Mouse (Mus musculus) adrenal gland, adult 18-20 months (tissue): ENCODE measurements around the gene Rtl1. TPM values are rescaled to one million over a fixed set of nuclear protein-coding genes. Genes with fewer than 3 reads are reported as not detected.

Source experiments
- DNase-seq, 2 experiments: peaks; one replicate each; pipeline ENCODE4 v3.0.0; 2021 to 2022; ENCODE audit warnings: low spot score in 2 of 2
- long read RNA-seq, 2 experiments: library from polyadenylated mRNA; stranded (forward); transcript quantifications; one replicate each; pipeline ENCODE4 v2.0.0; 2021
- total RNA-seq, 2 experiments: library from RNA; stranded (reverse); gene quantifications; 1 replicate in 1 of 2; 2 replicates in 1 of 2; pipeline ENCODE4 v1.2.3; 2021

Rtl1 gene
- total RNA-seq, result 1 to 10 TPM; 4.0 to 5.7 TPM
- long read RNA-seq, experiment 1, result 0 reads
- long read RNA-seq, experiment 2, partial matches to known transcripts, result 0 of 1 reads
- long read RNA-seq, experiment 2, other reads (novel, unspliced or antisense), result 1 of 1 reads

DNA sequence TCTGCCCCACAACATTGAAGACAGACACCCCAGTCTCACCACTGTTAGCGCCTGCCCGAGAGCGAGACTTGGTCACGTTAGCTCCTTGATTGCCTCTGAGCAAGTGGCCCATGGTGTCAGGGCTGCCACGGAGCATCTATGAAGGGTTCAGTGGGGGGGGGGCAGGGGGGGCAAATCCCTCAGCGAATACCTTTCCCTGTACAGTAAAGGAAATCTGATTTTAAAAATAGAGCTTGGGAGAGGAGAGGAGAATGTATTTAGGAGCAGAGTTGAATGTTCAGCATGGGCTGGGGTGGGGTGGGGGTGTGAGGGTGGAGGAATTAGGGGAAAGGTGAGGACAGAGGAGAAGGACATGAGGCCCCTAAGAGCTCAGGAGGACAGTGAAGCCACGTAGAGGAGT, at the start of gene Rtl1:
Gene Rtl1, minus strand, starts transcription at position 101 of the 400 bp plus-strand sequence.
- DNase-seq, result no peak

DNA sequence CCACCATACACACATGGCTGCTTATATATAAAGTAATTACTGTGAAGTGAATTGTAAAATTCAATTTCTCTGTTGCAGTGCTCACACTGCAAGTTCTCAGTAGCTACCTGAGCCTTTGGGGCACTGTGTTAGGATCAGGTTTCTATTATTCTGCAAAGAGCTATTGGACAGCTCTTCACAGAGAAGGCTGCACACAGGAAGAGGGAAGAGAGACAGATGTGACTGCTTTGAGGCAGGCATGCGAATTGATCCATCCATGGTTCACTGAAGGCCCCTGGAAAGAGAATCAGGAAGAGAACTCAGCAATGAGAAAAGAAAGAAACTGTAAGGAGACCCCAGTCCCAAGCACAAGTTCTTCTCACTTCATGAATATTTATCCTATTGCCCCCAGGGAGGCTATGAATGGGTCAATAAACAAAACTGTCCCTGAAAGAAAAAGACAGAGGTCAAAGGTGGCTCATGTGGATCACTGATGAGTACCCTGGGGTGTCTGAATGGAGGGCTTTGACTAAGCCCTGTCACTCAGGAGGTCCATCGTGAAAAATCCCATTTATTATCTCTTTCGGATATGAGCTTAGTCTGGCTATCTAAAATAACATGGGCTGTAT, 40.5 kb upstream of the Rtl1 start:
- DNase-seq, result no peak

DNA sequence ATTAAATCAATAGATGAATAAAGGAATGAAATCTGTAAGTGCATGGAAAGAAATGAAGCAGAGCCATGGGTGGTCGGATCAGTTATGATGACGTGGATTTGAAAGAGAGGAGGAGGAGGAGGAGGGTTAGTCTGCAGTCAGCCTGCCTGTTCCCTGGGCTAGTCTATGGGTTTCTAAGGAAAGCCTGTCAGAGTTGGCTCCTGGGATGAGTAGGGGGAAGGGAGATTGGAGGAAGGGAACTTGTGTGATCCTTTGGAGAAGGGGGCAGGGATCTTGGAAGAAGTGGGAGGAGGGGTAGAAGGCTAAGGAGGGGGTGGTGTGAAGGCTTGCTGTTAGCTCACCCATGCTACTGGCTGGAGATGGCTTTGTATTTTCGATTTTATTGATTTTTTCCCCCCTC, 31.9 kb upstream of the Rtl1 start:
- DNase-seq, result no peak

DNA sequence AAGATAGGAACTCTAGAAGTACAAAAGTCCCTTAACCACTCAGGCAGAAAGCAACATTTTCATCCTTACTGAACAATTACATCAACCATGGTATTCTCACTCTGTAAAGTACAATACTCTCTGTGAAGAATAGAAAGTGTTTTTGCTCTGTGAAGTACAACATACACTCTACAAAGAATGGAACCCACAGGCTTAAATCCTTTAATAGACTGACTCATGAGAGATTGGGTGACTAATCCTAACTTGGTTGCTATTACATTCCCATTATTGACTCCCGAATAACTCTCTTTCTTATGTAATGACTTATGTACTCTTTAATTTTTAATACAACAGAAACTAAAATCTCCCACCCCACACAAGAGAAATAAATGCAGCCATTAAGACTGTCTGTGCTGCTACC, 28.8 kb upstream of the Rtl1 start:
- no peak for DNase-seq

DNA sequence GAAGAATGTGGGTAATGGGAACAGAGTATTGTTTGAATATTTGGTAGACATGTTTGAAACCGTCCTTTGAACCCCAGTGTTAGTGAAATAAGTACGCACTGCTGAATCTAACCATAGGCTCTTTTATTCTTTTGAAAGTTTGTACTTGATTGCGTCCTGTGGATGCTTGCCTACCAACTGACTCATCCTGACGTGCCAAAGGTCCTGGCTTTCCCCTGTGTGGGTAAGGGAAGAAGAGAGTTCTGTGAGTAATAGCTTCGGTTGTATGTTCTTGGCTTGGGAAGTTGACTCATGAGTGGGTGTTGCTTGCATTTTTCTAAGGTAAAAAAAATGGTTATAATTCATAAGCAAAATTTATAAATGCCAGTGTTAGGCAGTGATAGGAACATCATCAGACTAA, 26.8 kb upstream of the Rtl1 start:
- DNase-seq, result no peak

DNA sequence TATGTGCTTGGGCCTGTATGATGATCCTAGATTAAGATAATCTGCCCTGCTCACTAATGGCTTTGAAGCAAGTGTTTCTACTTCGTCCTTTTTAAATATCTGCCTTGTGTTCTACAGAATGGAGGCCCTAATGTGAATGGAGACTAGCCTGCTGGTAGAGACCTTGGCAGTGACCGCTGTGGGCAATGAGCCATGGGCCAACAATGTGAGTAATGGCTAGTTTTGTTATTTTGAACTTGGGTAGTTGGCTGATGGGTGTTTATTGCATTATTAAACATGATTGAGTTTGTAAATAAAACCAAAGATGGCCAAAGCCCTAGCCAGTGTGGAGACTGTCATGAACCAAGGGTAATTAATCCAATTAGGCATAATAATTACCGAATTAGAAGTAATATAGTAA, 20.1 kb upstream of the Rtl1 start:
- peak in 1 of 2 experiments; percentile 51 for DNase-seq

DNA sequence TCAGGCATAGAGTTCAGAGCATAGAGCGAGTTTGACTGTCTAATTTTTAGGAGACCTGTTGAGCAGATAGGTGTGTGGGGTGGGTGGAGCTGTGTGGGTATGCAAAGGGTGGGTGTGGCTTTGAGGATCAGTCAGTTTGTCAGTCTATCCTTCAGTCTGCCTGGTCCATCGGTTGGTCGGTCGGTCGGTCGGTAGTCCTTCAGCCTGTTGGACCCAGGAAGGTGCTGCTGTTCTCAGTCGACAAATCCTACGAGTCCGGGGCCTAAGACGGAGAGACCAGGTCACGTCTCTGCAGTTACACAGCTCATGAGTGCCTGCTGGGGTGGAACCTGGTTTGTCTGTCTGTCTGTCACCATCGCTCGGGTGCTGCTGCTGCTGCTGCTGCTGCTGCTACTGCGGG, 17.9 kb upstream of the Rtl1 start:
- no peak for DNase-seq

DNA sequence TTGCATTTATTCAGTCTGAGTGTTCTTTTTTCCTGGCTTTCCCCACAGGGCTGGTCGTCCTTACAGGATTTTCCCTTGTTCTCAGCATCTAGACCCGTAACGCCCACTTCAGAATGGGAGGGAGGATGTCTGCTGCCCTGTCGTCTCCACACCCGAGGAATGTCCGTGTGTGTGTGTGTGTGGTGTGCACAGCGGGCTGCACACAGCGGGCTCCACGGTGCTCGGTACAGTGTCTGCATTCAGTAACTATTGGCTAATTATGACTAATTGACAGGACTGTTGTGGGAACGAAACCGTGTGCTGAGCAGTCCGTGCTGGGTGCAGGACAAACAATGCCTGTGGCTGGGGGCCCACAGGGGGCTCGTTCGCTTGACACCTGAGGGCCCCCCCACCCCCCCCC, 17.0 kb upstream of the Rtl1 start:
- DNase-seq, result no peak

DNA sequence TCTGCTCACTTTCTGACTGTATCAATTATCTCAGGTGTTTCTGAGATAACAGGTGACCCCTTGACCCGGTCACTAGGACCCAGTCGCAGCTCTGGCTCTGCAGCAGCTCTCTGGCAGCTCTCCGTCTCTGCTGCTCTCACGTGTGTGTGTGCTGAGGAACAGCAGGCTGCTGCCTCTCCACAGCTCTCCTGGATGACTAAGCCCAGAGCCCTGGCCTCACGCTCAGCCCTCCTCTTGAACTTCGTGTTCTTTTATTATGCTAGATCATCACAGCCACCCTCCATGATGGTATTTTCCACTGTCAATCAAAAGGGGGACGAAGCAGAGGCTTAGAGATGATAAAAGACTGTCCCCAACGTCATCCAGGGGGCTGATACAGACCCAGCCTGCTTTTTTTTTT, 15.2 kb upstream of the Rtl1 start:
- no peak for DNase-seq

DNA sequence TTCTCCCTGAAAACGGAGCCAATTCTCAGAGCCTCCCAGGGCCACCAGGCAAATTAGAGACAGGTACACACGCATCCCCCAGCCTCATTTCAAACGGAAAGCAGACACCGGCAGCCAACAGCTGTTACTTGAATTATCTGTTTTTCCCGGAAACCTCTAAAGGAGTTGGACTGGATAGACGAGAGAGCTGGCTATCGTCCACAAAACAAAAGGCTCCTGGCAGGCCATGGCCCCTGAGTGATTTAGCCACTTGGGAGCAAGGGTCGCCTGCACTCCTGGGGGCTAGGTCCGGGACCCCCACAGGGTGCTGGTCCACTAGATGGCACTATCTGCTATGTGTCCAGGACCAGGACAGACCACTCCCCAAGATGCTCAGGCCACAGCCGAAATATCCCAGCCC, 14.3 kb upstream of the Rtl1 start:
- DNase-seq, result peak in 1 of 2 experiments; percentile 22

DNA sequence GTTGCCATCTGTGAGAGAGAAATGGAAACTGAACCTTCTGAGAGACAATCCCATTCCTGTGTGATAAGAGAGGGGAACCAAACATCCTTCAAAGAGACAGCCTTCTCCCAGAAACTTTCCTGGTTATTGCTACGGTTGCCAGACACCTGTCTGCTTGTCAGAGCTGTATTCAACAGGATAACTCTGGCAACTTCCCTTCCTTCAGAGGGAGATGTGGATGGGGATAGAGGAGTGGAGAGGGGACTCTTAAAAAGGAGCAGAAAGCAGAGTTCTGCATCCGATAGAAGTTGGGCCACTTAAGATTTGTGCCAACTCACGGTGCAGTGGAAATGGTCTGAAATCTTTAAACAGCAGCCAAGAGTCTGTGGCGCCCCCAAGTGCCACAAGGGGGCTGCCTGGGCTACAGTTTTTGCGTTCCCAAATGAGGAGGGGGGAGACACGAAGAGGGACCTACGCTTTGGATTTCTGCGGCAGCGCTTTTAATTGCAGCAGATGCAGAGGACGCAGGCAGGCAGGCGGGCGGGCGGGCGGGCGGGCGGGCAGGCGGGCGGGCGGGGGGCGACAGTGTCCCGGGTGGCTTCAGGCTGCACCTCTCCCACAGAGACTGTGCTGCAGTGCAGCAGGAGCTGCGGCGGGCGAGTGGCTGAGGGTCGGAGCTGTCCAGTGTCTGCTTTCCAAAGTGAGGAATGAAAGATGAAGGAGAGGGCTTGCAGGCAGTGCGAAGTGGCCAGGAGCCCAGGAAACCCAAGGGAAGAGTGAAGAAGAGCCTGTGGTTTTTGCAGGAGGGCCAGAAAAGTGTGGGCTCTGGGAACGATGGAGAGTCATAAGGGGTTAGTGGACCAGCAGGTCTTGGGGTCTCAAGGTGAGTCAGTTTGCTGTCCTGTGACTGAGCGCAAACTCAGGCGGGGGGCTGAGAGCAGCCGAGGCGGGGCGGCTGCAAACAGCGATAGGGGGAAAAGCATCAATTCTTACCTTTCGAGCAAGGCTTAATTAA, 12.6 kb upstream of the Rtl1 start:
- peak in 1 of 2 experiments; percentile 18 for DNase-seq

DNA sequence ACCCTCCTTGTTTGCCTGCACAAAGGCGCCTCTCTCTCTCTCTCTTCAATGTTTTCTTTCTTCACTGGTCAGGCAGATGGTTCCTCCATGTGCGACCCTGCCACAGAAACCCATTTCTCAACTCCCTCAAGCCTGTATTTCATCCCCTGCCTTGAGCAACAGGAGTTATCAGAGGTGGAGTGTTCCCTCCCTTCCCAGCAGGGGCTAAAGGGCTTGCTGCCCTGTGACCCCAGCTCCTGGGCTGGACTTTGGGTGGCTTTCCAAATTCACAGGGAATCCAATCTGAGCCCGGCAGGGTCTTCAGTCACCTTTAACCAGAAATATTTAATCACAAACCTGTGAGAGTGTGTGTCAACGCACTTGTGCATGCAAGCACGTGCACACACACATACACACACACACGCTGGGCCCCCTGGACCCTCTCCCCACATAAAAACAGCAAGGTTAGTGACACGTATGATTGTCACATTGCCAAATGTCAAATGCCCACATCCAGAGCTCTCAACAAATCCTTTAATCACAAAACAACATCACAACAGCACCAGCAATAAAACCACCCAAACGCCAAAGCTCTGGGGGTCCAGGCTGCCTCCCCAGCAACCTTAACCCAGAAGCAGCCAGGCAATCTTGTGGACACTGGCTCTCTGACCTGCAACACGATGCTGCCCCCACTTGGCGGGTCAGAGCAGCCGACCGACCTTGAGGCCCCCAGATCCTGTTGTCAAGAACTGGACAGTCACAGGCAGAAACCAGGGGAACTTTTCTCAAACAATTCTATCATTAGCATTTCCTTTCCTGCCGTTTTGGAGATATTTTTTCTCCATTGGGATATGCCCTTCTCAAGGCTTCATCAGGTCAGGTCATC, 8.7 kb upstream of the Rtl1 start:
- peak in 1 of 2 experiments; percentile 23 for DNase-seq

DNA sequence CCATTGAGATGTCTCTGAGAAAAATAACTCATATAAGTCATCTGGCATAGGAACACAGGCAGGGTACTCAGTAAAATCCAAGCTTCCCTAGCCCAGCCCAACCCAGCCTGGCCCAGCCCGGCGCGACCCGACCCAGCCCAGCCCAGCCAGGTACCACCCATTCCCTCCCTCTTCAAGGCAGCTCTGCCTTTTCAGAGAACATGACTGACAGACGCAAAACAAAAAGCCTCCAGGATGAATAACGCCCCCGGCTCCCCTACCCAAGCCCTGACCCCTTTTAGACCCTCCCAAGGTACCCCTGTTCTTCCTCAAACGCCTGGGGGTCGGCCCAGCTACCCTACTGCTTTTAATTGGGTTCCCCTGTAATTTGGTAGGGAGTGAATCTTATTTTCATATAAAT, 7.8 kb upstream of the Rtl1 start:
- DNase-seq, result peak in 1 of 2 experiments; percentile 7

DNA sequence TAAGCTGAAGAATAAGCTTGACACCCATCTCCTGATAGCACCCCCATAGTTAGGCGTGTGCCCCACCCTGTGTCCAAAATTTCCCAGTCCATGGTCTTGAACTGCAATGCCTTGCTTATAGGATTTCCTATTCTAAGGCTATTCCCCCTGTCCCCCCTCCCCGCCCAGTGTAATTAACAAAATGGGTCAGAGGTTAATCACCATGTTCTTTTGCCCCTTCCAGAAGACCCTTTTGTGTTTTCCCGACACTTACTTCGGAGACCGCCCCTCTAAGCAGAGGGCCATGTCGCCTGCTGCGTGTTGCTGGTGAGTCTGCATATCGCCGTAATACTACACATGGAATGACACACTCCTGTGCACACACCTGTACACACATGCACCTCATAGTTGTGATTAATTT, 7.1 kb upstream of the Rtl1 start:
- peak in 1 of 2 experiments; percentile 13 for DNase-seq

DNA sequence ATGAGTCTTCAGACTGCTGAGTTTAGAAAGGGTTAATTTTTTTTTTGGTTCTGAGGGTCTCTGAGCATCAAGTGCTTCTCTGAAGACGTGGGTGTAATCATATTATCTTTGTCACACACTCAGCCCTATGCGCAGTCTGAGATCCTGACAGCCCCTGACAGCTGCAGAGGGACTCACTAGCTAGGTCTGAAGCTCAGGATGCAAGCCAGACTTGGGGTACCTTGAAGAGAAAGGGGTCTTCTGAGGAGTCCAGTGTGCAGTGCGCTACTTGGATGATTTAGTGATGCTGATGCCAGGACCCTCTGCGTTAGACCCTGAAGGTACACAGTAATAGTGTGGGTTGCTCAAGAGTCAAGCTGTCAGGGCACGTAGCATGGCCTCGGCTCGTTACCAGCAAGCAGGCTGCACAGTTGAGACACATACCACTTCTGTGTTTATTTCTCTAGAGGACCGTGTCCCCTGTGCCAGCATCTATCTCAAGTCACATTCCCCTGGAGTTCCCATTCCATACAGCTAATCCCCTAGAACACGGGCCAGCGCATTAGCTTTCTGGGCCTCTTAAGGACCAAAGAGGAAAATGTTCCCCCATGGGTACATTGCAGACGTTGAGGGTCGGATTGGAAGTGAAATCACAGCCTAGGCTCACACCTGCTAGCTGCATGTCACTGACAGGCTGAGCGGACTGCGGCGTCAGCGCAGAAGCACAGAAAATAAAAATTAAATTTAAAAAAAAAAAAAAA, 5.0 kb upstream of the Rtl1 start:
- no peak for DNase-seq

DNA sequence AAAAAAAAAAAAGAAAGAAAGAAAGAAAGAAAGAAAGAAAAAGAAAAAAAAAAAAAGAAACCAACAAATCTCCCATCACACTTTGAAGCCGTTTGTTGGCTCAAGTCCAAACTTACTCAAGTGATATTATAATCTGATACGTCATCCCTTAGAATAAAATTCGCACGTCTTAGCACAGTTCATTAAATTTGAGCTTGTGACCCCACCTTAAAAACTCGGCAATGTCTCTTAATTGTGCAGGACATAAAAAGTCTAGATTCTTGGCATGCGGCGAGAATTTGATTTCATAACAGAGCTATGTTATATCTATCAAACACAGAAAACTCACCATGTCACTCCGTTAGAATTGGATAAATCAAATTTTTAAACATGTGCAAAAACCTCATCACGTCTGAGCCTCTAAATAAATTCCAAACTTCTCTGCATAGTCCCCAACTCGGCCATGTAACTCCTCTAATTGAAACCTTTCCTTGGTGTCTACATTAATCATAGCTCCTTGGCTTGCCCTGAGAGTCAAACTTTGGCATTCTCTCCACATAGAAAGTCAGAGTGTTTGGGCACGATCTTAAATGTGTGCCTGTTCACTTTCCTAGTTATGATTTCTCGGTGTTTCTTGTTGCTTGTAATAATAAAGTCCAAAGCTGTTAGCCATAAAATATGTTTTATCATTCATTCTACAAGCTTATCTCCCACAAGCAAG, 1.4 kb downstream of the Rtl1 start:
- no peak for DNase-seq

DNA sequence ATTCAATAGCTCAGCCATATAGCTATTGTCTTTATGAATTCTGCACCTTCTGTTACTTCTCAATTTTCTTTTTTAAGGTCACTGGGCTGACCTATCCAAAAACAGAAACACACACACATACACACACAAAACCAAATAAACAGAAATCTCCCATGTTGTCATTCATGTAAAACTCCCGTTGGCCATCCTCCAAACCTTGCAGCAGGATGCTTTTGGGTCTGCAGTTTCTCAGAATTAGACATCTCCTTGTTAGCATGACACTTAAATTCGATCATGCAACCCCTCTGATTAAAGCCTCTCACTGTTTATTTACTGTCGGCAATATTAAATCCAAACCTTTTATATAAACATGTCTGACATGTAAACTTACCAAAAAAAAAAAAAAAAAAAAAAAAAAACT, 3.4 kb downstream of the Rtl1 start:
- DNase-seq, result no peak

DNA sequence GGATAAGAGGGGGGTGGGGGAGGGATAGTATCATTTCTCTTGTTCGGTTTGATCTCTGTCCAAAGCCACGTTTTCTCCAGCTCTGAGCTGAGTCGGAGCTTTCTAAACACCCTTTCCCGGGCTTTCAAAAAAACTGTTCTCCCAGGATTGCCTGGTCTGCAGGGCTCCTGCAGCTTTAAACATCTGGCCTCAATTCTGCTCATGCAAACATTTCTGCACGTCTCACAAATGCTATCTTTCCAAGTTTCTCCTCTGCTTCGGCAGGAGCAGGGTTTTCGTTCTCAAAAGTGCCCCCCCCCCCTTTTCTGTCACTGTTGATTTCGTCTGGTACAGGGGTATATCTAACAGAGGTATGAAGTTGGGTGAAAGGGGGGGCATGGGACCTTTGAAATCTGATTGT, 3.9 kb downstream of the Rtl1 start:
- no peak for DNase-seq

DNA sequence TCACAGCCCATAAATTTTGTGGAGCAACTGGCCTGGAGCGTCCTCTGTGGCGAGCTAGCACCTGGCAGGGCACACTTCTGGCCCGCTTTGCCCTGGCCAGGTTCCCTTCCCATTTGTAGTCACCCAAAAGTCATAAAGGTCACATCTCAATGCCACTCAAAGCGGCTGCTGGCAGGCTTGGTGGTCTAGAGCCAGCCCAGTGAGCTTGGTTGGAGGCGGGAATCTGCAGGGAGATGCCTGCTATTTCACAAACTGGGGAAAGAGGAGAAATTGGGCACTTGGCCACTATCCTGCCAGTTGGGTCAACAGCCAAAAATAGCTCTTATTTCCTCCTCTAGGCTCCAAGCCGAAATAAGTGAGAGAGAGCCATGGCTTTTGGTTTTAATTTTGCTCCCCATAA, 4.4 kb downstream of the Rtl1 start:
- no peak for DNase-seq

DNA sequence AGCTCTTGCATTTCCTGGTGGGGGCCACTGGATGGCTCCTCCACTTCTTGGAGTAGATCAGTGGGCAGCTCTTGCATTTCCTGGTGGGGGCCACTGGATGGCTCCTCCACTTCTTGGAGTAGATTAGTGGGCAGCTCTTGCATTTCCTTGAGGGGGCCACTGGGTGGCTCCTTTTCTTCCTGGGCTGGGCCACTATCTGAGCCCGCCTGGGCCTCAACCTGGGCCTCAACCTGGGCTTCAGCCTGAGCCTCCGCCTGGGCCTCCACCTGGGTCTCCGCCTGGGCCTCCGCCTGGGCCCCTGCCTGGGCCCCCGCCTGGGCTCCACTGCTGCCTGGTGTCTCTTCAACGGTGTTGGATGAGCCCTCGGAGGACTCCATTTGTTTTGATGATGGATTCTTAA, 5.2 kb downstream of the Rtl1 start:
- no peak for DNase-seq
